Comparison of ENCODE assay signal across 12 mouse cellular contexts in the genomic region with DNA sequence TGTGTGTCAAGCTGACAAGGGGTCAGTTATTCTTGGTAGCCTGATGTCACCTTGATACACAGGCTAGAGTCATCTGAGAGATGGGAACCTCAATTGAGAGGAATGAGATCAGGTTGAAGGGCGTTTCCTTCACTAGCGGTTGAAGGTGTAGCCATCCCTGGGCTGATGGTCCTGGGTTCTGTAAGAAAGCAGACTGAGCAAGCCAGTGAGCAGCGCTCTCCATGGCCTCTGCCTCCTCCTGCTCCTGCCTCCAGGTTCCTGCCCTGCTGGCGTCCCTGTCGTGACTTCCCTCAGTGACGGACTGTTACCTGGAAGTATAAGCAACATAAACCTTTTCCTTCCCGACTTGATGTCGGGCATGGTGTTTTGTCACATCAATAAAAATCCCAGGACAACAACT.
"Had no signal": no experiment of that assay in that cellular context is flagged by ENCODE, and none has a peak within 500 bp of the region (broad histone marks: within the 10 kb centered on the region; RNA-seq: fewer than 3 reads in every experiment).

No protein-coding gene starts in this region.

- H3K4me2 ChIP-seq: lung, embryonic 15.5 days; midbrain, embryonic 13.5 days; neural tube, embryonic 12.5 days had no signal

- H3K27ac ChIP-seq: lung, embryonic 15.5 days; midbrain, embryonic 13.5 days; neural tube, embryonic 12.5 days had no signal

- H3K27me3 ChIP-seq: lung, embryonic 15.5 days; midbrain, embryonic 13.5 days; neural tube, embryonic 12.5 days had no signal

- ATAC-seq: inflammation-experienced regulatory T-cells, adult 6 months; intestine, postnatal 0 days; midbrain, embryonic 13.5 days had no signal

- H3K9ac ChIP-seq: lung, embryonic 15.5 days; midbrain, embryonic 13.5 days; neural tube, embryonic 12.5 days had no signal

- DNase-seq: kidney, adult 8-10 months; kidney, postnatal 25 days; lung, postnatal 14 days; retina, postnatal 1 day; right cerebral cortex, postnatal 4 days; spleen, adult 18-20 months; thymus, postnatal 4 days had no signal

- H3K36me3 ChIP-seq: lung, embryonic 15.5 days; midbrain, embryonic 13.5 days; neural tube, embryonic 12.5 days had no signal

- H3K9me3 ChIP-seq: lung, embryonic 15.5 days; midbrain, embryonic 13.5 days; neural tube, embryonic 12.5 days had no signal

- H3K4me3 ChIP-seq: lung, embryonic 15.5 days; midbrain, embryonic 13.5 days; neural tube, embryonic 12.5 days had no signal
